In the genomic region with DNA sequence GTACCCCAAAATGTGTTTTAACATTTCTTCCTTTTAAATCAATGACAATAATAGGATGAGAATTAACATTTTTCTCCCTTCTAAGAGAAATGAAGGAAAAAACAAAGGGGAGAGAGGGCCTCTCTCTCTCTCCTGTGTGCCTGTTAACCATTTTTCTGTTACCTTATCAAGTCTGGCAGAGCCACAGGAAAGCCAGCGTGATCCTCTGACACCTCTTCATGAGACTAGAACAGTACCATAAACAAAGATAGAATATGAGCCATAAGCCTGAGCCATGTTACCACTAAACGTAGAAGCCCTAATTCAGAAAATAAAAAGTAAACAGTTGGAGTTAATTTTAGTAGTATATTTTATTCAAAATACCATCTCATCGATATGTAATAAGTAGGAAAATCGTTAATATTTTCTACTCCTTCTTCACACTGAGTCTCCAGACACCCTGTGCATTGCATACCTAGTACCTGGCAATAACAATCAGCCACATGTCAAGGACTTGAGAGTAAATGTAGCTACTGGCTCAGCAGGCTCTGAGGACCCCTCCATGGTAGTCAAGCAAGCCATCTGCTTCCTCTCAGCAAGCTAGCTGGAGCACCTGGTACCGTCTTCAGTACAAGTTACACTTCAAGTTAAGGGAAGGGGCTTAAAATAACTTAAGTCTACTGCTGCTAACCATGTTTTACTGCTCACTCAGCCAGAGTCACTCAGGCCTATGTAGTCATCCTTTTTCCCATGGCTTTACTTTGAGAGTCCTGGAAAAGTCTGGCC, we compare ENCODE assay signal across 8 mouse cellular contexts. TPM values are rescaled to one million over a fixed set of nuclear protein-coding genes. Genes with fewer than 3 reads are reported as not detected.
DNase-seq lines count a peak whose midpoint lies in the region; ATAC-seq and TF ChIP-seq lines count a peak whose summit lies in the region.

No protein-coding gene starts in this region.

- H3K4me1 ChIP-seq in heart, embryonic 10.5 days: peaks cover 34% of the 10 kb centered on the region
- H3K4me1 ChIP-seq in E14TG2a.4 (replicated peaks; ENCODE audit: low read depth, low read length): peaks cover 24% of the 10 kb centered on the region
- peaks cover 12% of the 10 kb centered on the region for H3K4me1 ChIP-seq in forebrain, embryonic 16.5 days (replicated peaks; ENCODE audit: control insufficient read depth, insufficient read depth, low read length)
- H3K4me1 ChIP-seq in liver, embryonic 13.5 days (replicated peaks): peaks cover 66% of the 10 kb centered on the region

- no peak for TF ChIP-seq CTCF in E14TG2a.4 (conservative IDR thresholded peaks at IDR 0.05; ENCODE audit: low read length)

- DNase-seq in heart, embryonic 10.5 days (ENCODE audit: low spot score): no peak
- no peak for DNase-seq in heart, adult 9 months (ENCODE audit: low spot score in 2 of 2)
- no peak for DNase-seq in liver, embryonic 13.5 days
- no peak for DNase-seq in adrenal gland, adult 18-20 months (ENCODE audit: low spot score in 2 of 2)
- DNase-seq in spleen, postnatal 14 days (ENCODE audit: low spot score in 2 of 2): no peak

- no peak overlapping the region for H3K9ac ChIP-seq in forebrain, embryonic 16.5 days (replicated peaks; ENCODE audit: low read depth, low read length)
- H3K9ac ChIP-seq in liver, embryonic 13.5 days: peak overlapping the region; percentile 82

- no peak for ATAC-seq in forebrain, embryonic 16.5 days
- ATAC-seq in liver, embryonic 13.5 days (ENCODE audit: low read depth): no peak
- ATAC-seq in activated CD4-positive, CD25-positive, alpha-beta regulatory T cell, adult 4 months: no peak

- 60% methylated on average over 5 of the region's 5 CpGs for WGBS in heart, embryonic 10.5 days
- WGBS in forebrain, embryonic 16.5 days: 73% methylated on average over 5 of the region's 5 CpGs
- 36% methylated on average over 5 of the region's 5 CpGs for WGBS in liver, embryonic 13.5 days (ENCODE audit: insufficient replicate concordance)

- H3K4me3 ChIP-seq in heart, embryonic 10.5 days: peak overlapping the region; percentile 85
- H3K4me3 ChIP-seq in E14TG2a.4 (replicated peaks; ENCODE audit: low read length): peak overlapping the region; percentile 93; the same call in 1 of the 2 replicates
- H3K4me3 ChIP-seq in forebrain, embryonic 16.5 days (replicated peaks; ENCODE audit: low read length): no peak overlapping the region
- peak overlapping the region; percentile 77 for H3K4me3 ChIP-seq in liver, embryonic 13.5 days (replicated peaks)

- H3K4me2 ChIP-seq in forebrain, embryonic 16.5 days (ENCODE audit: low read length): peak overlapping the region; percentile 88
- peak overlapping the region; percentile 96 for H3K4me2 ChIP-seq in liver, embryonic 13.5 days

- H3K36me3 ChIP-seq in heart, embryonic 10.5 days: no peaks in the 10 kb centered on the region
- H3K36me3 ChIP-seq in E14TG2a.4 (ENCODE audit: insufficient read depth, low read length): no peaks in the 10 kb centered on the region
- H3K36me3 ChIP-seq in forebrain, embryonic 16.5 days (ENCODE audit: control insufficient read depth, insufficient read depth): no peaks in the 10 kb centered on the region
- no peaks in the 10 kb centered on the region for H3K36me3 ChIP-seq in liver, embryonic 13.5 days

- no peak overlapping the region for H3K27ac ChIP-seq in heart, embryonic 10.5 days
- H3K27ac ChIP-seq in forebrain, embryonic 16.5 days (ENCODE audit: low read length): no peak overlapping the region
- no peak overlapping the region for H3K27ac ChIP-seq in liver, embryonic 13.5 days

- no peaks in the 10 kb centered on the region for H3K27me3 ChIP-seq in heart, embryonic 10.5 days (ENCODE audit: insufficient read depth, poor library complexity, severe bottlenecking)
- H3K27me3 ChIP-seq in E14TG2a.4 (ENCODE audit: insufficient read depth, low read length): peaks cover 14% of the 10 kb centered on the region
- no peaks in the 10 kb centered on the region for H3K27me3 ChIP-seq in forebrain, embryonic 16.5 days (replicated peaks; ENCODE audit: control insufficient read depth, insufficient read depth, low read length)
- no peaks in the 10 kb centered on the region for H3K27me3 ChIP-seq in liver, embryonic 13.5 days

- 0 out of 2 replicates have a peak, but pooled peaks cover 3% of the 10 kb centered on the region for H3K9me3 ChIP-seq in heart, embryonic 10.5 days
- no peaks in the 10 kb centered on the region for H3K9me3 ChIP-seq in E14TG2a.4 (ENCODE audit: low read length)
- no peaks in the 10 kb centered on the region for H3K9me3 ChIP-seq in forebrain, embryonic 16.5 days (ENCODE audit: control insufficient read depth, low read length)
- H3K9me3 ChIP-seq in liver, embryonic 13.5 days (replicated peaks): no peaks in the 10 kb centered on the region

RNA-seq across cellular contexts. Expression of a gene that starts 2.2 kb away (rescaled TPM):
- 5.0 and 6.6 TPM in 2 replicates for polyA plus RNA-seq in heart, embryonic 10.5 days (2016; fragmentation: Nextera tagmentation; extraction: Ambion mirVana)
- polyA plus RNA-seq in forebrain, embryonic 16.5 days (2015; fragmentation: Nextera tagmentation; extraction: Ambion mirVana): 2.0 and 3.4 TPM in 2 replicates
- 3.1 and 3.8 TPM in 2 replicates for polyA plus RNA-seq in liver, embryonic 13.5 days (2015; fragmentation: Nextera tagmentation; extraction: Ambion mirVana)
- 1 to 10 TPM; 3.2 to 3.6 TPM for polyA plus RNA-seq in activated CD4-positive, CD25-positive, alpha-beta regulatory T cell, adult 4 months (2017; shearing (Covaris generic))
- total RNA-seq in adrenal gland, adult 18-20 months (2021): 10 to 100 TPM; 10.4 to 17.2 TPM
